Comparison of ENCODE assay signal across 7 mouse cellular contexts in genomic region chr11:60307375-60307825, GRCm38 (mm10). TPM values are rescaled to one million over a fixed set of nuclear protein-coding genes. Genes with fewer than 3 reads are reported as not detected.
DNase-seq lines count a peak whose midpoint lies in the region; ATAC-seq and TF ChIP-seq lines count a peak whose summit lies in the region.

No protein-coding gene starts in this region.

- H3K4me1 ChIP-seq in midbrain, postnatal 0 days (ENCODE audit: insufficient read depth, low read length): peaks cover 13% of the 10 kb centered on the region
- H3K4me1 ChIP-seq in midbrain, embryonic 10.5 days: peaks cover 26% of the 10 kb centered on the region

- no peak for DNase-seq in midbrain, postnatal 0 days (ENCODE audit: low spot score)
- no peak for DNase-seq in midbrain, embryonic 10.5 days (ENCODE audit: low spot score)
- DNase-seq in adrenal gland, postnatal 36 days: peak; percentile 47 to 68
- peak; percentile 58 for DNase-seq in liver
- peak; percentile 56 for DNase-seq in thymus, postnatal 25 days
- DNase-seq in heart, postnatal 4 days: no peak
- DNase-seq in right cerebral cortex, adult 2 months (ENCODE audit: low spot score in 2 of 2): no peak

- H3K4me2 ChIP-seq in midbrain, postnatal 0 days (ENCODE audit: low read depth, low read length, poor library complexity, severe bottlenecking): no peak overlapping the region

- peak; percentile 43 for TF ChIP-seq CTCF in midbrain, postnatal 0 days (IDR thresholded peaks at IDR 0.05)

- no peak overlapping the region for H3K27ac ChIP-seq in midbrain, postnatal 0 days (ENCODE audit: low read depth, low read length)
- no peak overlapping the region for H3K27ac ChIP-seq in midbrain, embryonic 10.5 days (replicated peaks)

- H3K9ac ChIP-seq in midbrain, postnatal 0 days (replicated peaks; ENCODE audit: low read length, poor library complexity, severe bottlenecking): no peak overlapping the region

- no peaks in the 10 kb centered on the region for H3K27me3 ChIP-seq in midbrain, postnatal 0 days (ENCODE audit: insufficient read depth, low read length)
- no peaks in the 10 kb centered on the region for H3K27me3 ChIP-seq in midbrain, embryonic 10.5 days (ENCODE audit: low read depth, poor library complexity, severe bottlenecking)

- H3K4me3 ChIP-seq in midbrain, postnatal 0 days (ENCODE audit: low read depth, low read length): no peak overlapping the region
- no peak overlapping the region for H3K4me3 ChIP-seq in midbrain, embryonic 10.5 days

- H3K36me3 ChIP-seq in midbrain, postnatal 0 days (ENCODE audit: insufficient read depth, low read length): no peaks in the 10 kb centered on the region
- no peaks in the 10 kb centered on the region for H3K36me3 ChIP-seq in midbrain, embryonic 10.5 days

- no peaks in the 10 kb centered on the region for H3K9me3 ChIP-seq in midbrain, postnatal 0 days (ENCODE audit: low read length)
- H3K9me3 ChIP-seq in midbrain, embryonic 10.5 days (replicated peaks): no peaks in the 10 kb centered on the region

- 80% methylated on average over 2 of the region's 2 CpGs for WGBS in midbrain, postnatal 0 days
- WGBS in midbrain, embryonic 10.5 days: 89% methylated on average over 2 of the region's 2 CpGs

- ATAC-seq in midbrain, postnatal 0 days (ENCODE audit: low FRiP score): no peak

RNA-seq across cellular contexts. Expression of gene Tom1l2, which starts 45.3 kb away (rescaled TPM):
- 108 and 120 TPM in 2 replicates for total RNA-seq in midbrain, postnatal 0 days (2014; rRNA removed)
- polyA plus RNA-seq in midbrain, postnatal 0 days (2015; fragmentation: Nextera tagmentation; extraction: Ambion mirVana): 49.4 and 51.6 TPM in 2 replicates
- 17.6 and 26.2 TPM in 2 replicates for polyA plus RNA-seq in midbrain, embryonic 10.5 days (2016; fragmentation: Nextera tagmentation; extraction: Ambion mirVana)
- 10 to 100 TPM; 69.7 to 87.6 TPM for total RNA-seq in adrenal gland, postnatal 36 days (2021)
- 10 to 100 TPM; 83.2 to 85.0 TPM for total RNA-seq in heart, postnatal 4 days (2021)

RNA-seq across cellular contexts. Expression of gene Drc3, which starts 45.7 kb away (rescaled TPM):
- total RNA-seq in midbrain, postnatal 0 days (2014; rRNA removed): 9.2 and 14.1 TPM in 2 replicates
- 7.1 and 8.6 TPM in 2 replicates for polyA plus RNA-seq in midbrain, postnatal 0 days (2015; fragmentation: Nextera tagmentation; extraction: Ambion mirVana)
- 1.7 and 1.8 TPM in 2 replicates for polyA plus RNA-seq in midbrain, embryonic 10.5 days (2016; fragmentation: Nextera tagmentation; extraction: Ambion mirVana)
- 1 to 10 TPM; 1.5 to 1.8 TPM for total RNA-seq in adrenal gland, postnatal 36 days (2021)
- total RNA-seq in heart, postnatal 4 days (2021): 1 to 10 TPM; 1.8 to 2.4 TPM

Comparison
In these comparisons a context has a peak if more than half of its experiments do, and no peak if none do; other contexts are left out.
1. DNase-seq: peak in adrenal gland, postnatal 36 days (2 of 2), liver (single experiment) and thymus, postnatal 25 days (single experiment); none in midbrain, postnatal 0 days (single experiment), midbrain, embryonic 10.5 days (single experiment), heart, postnatal 4 days (single experiment) and right cerebral cortex, adult 2 months (0 of 2).